Mouse (Mus musculus): ENCODE results near the gene Gm26938. TPM values are rescaled to one million over a fixed set of nuclear protein-coding genes. Genes with fewer than 3 reads are reported as not detected.

Gm26938 gene
- polyA plus RNA-seq, 1 experiment from 2014 or later: not detected

GRCm38 (mm10) chr5:139829384-139829783 is 3.2 kb upstream of the Gm26938 start:
- H3K27me3 ChIP-seq: 0 out of 2 replicates have a peak, but pooled peaks cover 5% of the 10 kb centered on the region
- no peaks in the 10 kb centered on the region for H3K36me3 ChIP-seq
- H3K4me3 ChIP-seq: no peak overlapping the region
- 82% methylated on average over 13 of the region's 13 CpGs for WGBS
- no peak for ATAC-seq (ENCODE audit: low read depth)
- H3K27ac ChIP-seq (replicated peaks): no peak overlapping the region
- H3K9me3 ChIP-seq: no peaks in the 10 kb centered on the region
- H3K9ac ChIP-seq: no peak overlapping the region
- H3K4me2 ChIP-seq: no peak overlapping the region
- peaks cover 12% of the 10 kb centered on the region for H3K4me1 ChIP-seq (replicated peaks)

GRCm38 (mm10) chr5:139827593-139827992 is 1.4 kb upstream of the Gm26938 start:
- Histone ChIP-seq H3K4me2 (peak overlapping the region; percentile 99), H3K27ac (replicated peaks) (no peak overlapping the region), H3K4me1 (replicated peaks) (peaks cover 12% of the 10 kb centered on the region), H3K4me3 (no peak overlapping the region), H3K9ac (no peak overlapping the region), H3K36me3 (peaks cover 14% of the 10 kb centered on the region), H3K27me3 (no peaks in the 10 kb centered on the region), H3K9me3 (no peaks in the 10 kb centered on the region)
- no peak for ATAC-seq (ENCODE audit: low read depth)
- WGBS: 94% methylated on average over 1 of the region's 1 CpGs

GRCm38 (mm10) chr5:139825947-139826346 is 260 bp downstream of the Gm26938 start:
- Histone ChIP-seq H3K4me1 (replicated peaks) (peaks cover 19% of the 10 kb centered on the region), H3K36me3 (peaks cover 27% of the 10 kb centered on the region), H3K4me2 (peak overlapping the region; percentile 99), H3K4me3 (peak overlapping the region; percentile 74), H3K9me3 (no peaks in the 10 kb centered on the region), H3K27ac (replicated peaks) (peak overlapping the region; percentile 77; the same call in 1 of the 2 replicates), H3K9ac (peak overlapping the region; percentile 80), H3K27me3 (no peaks in the 10 kb centered on the region)
- ATAC-seq (ENCODE audit: low read depth): 0 out of 2 replicates have a peak, but pooled peaks have one; percentile 18
- 43% methylated on average over 11 of the region's 11 CpGs for WGBS

GRCm38 (mm10) chr5:139824531-139824930 is 1.7 kb downstream of the Gm26938 start:
- no peak overlapping the region for H3K4me3 ChIP-seq
- no peak overlapping the region for H3K4me2 ChIP-seq
- 93% methylated on average over 10 of the region's 10 CpGs for WGBS
- H3K27me3 ChIP-seq: no peaks in the 10 kb centered on the region
- no peaks in the 10 kb centered on the region for H3K9me3 ChIP-seq
- no peak overlapping the region for H3K27ac ChIP-seq (replicated peaks)
- peaks cover 27% of the 10 kb centered on the region for H3K36me3 ChIP-seq
- no peak for ATAC-seq (ENCODE audit: low read depth)
- peaks cover 19% of the 10 kb centered on the region for H3K4me1 ChIP-seq (replicated peaks)
- no peak overlapping the region for H3K9ac ChIP-seq

GRCm38 (mm10) chr5:139821466-139822459 is 4.4 kb downstream of the Gm26938 start:
- Histone ChIP-seq H3K4me3 (no peak overlapping the region), H3K4me2 (no peak overlapping the region), H3K36me3 (peaks cover 32% of the 10 kb centered on the region), H3K9ac (0 out of 2 replicates have a peak overlapping the region, but pooled peaks have one; percentile 19), H3K27ac (replicated peaks) (no peak overlapping the region; the same call in 1 of the 2 replicates), H3K27me3 (no peaks in the 10 kb centered on the region), H3K4me1 (replicated peaks) (peaks cover 19% of the 10 kb centered on the region), H3K9me3 (no peaks in the 10 kb centered on the region)
- ATAC-seq (ENCODE audit: low read depth): no peak
- 77% methylated on average over 12 of the region's 12 CpGs for WGBS

GRCm38 (mm10) chr5:139819538-139820181 is 6.5 kb downstream of the Gm26938 start, which contains the start of gene Tmem184a:
TSS of gene Tmem184a (minus strand) at chr5:139819917.
- H3K27me3 ChIP-seq: peaks cover 15% of the 10 kb centered on the region
- peaks cover 7% of the 10 kb centered on the region; the same call in 1 of the 2 replicates for H3K4me1 ChIP-seq (replicated peaks)
- no peak for ATAC-seq (ENCODE audit: low read depth)
- H3K4me2 ChIP-seq: no peak within 1 kb of the TSS
- H3K36me3 ChIP-seq: peaks cover 32% of the 10 kb centered on the region
- H3K9me3 ChIP-seq: no peaks in the 10 kb centered on the region
- 88% methylated on average over 9 of the region's 9 CpGs for WGBS
- no peak within 1 kb of the TSS for H3K9ac ChIP-seq
- no peak within 1 kb of the TSS for H3K4me3 ChIP-seq
- H3K27ac ChIP-seq (replicated peaks): no peak within 1 kb of the TSS

GRCm38 (mm10) chr5:139818801-139819200 is 7.4 kb downstream of the Gm26938 start:
- H3K27me3 ChIP-seq: peaks cover 23% of the 10 kb centered on the region
- no peaks in the 10 kb centered on the region for H3K9me3 ChIP-seq
- H3K27ac ChIP-seq (replicated peaks): no peak overlapping the region
- H3K4me2 ChIP-seq: no peak overlapping the region
- WGBS: 49% methylated on average over 4 of the region's 4 CpGs
- H3K4me3 ChIP-seq: no peak overlapping the region
- H3K36me3 ChIP-seq: peaks cover 30% of the 10 kb centered on the region
- H3K9ac ChIP-seq: no peak overlapping the region
- H3K4me1 ChIP-seq (replicated peaks): peaks cover 7% of the 10 kb centered on the region; the same call in 1 of the 2 replicates
- ATAC-seq (ENCODE audit: low read depth): no peak

- H3K4me1 ChIP-seq (replicated peaks): peaks cover 7% of the 10 kb centered on the region; the same call in 1 of the 2 replicates
- WGBS: 82% methylated on average over 3 of the region's 3 CpGs
- no peak for ATAC-seq (ENCODE audit: low read depth)
Observed at GRCm38 (mm10) chr5:139818056-139818455, 8.2 kb downstream of the Gm26938 start.

GRCm38 (mm10) chr5:139817292-139817691 is 8.9 kb downstream of the Gm26938 start:
- WGBS: 10% methylated on average over 1 of the region's 1 CpGs
- Histone ChIP-seq H3K27me3 (peaks cover 36% of the 10 kb centered on the region), H3K4me3 (no peak overlapping the region), H3K4me1 (replicated peaks) (peaks cover 5% of the 10 kb centered on the region; the same call in 1 of the 2 replicates), H3K9me3 (no peaks in the 10 kb centered on the region), H3K4me2 (no peak overlapping the region), H3K36me3 (peaks cover 15% of the 10 kb centered on the region), H3K27ac (replicated peaks) (no peak overlapping the region), H3K9ac (no peak overlapping the region)
- no peak for ATAC-seq (ENCODE audit: low read depth)

More at GRCm38 (mm10) chr5:139818056-139818455, 8.2 kb downstream of the Gm26938 start:
- Histone ChIP-seq H3K27me3 (peaks cover 30% of the 10 kb centered on the region), H3K27ac (replicated peaks) (no peak overlapping the region), H3K9me3 (no peaks in the 10 kb centered on the region), H3K4me3 (no peak overlapping the region), H3K4me2 (no peak overlapping the region), H3K36me3 (peaks cover 23% of the 10 kb centered on the region), H3K9ac (no peak overlapping the region)

- H3K27ac ChIP-seq (replicated peaks): no peak overlapping the region
- H3K9ac ChIP-seq: no peak overlapping the region
- H3K9me3 ChIP-seq: no peaks in the 10 kb centered on the region
- no peak for ATAC-seq (ENCODE audit: low read depth)
- no peaks in the 10 kb centered on the region for H3K4me1 ChIP-seq (replicated peaks)
- H3K4me3 ChIP-seq: no peak overlapping the region
- peaks cover 40% of the 10 kb centered on the region for H3K27me3 ChIP-seq
- H3K4me2 ChIP-seq: no peak overlapping the region
- peaks cover 7% of the 10 kb centered on the region for H3K36me3 ChIP-seq
Observed at GRCm38 (mm10) chr5:139816445-139816844, 9.8 kb downstream of the Gm26938 start.

- WGBS: 79% methylated on average over 6 of the region's 6 CpGs
- H3K4me3 ChIP-seq: no peak overlapping the region
- H3K9ac ChIP-seq: no peak overlapping the region
- peaks cover 6% of the 10 kb centered on the region; the same call in 1 of the 2 replicates for H3K36me3 ChIP-seq
- H3K27ac ChIP-seq (replicated peaks): no peak overlapping the region
- peaks cover 40% of the 10 kb centered on the region for H3K27me3 ChIP-seq
- no peaks in the 10 kb centered on the region for H3K4me1 ChIP-seq (replicated peaks)
- no peaks in the 10 kb centered on the region for H3K9me3 ChIP-seq
- ATAC-seq (ENCODE audit: low read depth): no peak
- no peak overlapping the region for H3K4me2 ChIP-seq
Observed at GRCm38 (mm10) chr5:139815964-139816363, 10.2 kb downstream of the Gm26938 start.

GRCm38 (mm10) chr5:139813963-139814381 is 12.2 kb downstream of the Gm26938 start:
- 12% methylated on average over 9 of the region's 13 CpGs for WGBS
- Histone ChIP-seq H3K9me3 (no peaks in the 10 kb centered on the region), H3K4me3 (no peak overlapping the region), H3K4me1 (replicated peaks) (no peaks in the 10 kb centered on the region), H3K4me2 (no peak overlapping the region), H3K36me3 (no peaks in the 10 kb centered on the region), H3K27me3 (peaks cover 40% of the 10 kb centered on the region), H3K9ac (no peak overlapping the region), H3K27ac (replicated peaks) (no peak overlapping the region)
- ATAC-seq (ENCODE audit: low read depth): no peak
